Mouse (Mus musculus) erythroid progenitor cell, adult 5-6 weeks (primary cell): ENCODE results near the gene Gm3298. TPM values are rescaled to one million over a fixed set of nuclear protein-coding genes. Genes with fewer than 3 reads are reported as not detected.
"Not testable (repeated sequence)": the region's sequence is repeated elsewhere in the genome, so short reads cannot be mapped to it uniquely, and the experiment has no call there.

Experiments used
- ATAC-seq: replicated peaks from 2 replicates; pipeline ENCODE4 v1.8.0; 2016; ENCODE audit warnings: moderate number of reproducible peaks, mild to moderate bottlenecking, moderate TSS enrichment, inconsistent platforms; ENCODE audit not compliant: poor library complexity, low FRiP score, severe bottlenecking
- total RNA-seq, 2 experiments: library from RNA; stranded (forward) in 1 of 2; stranded (reverse) in 1 of 2; fragments of 150-400 nt in 1 of 2; fragments of 186-747, 209-891 nt in 1 of 2; gene quantifications; 2 replicates each; pipeline versions ENCODE4 v1.2.3 to v1.2.4; 2015 to 2017; ENCODE audit warnings: low replicate concordance in 2 of 2

Gene Gm3298
- total RNA-seq (2015; ENCODE audit: low replicate concordance) (not detected in 2 replicates), total RNA-seq (2017; ENCODE audit: low replicate concordance) (not detected in 2 replicates)

DNA sequence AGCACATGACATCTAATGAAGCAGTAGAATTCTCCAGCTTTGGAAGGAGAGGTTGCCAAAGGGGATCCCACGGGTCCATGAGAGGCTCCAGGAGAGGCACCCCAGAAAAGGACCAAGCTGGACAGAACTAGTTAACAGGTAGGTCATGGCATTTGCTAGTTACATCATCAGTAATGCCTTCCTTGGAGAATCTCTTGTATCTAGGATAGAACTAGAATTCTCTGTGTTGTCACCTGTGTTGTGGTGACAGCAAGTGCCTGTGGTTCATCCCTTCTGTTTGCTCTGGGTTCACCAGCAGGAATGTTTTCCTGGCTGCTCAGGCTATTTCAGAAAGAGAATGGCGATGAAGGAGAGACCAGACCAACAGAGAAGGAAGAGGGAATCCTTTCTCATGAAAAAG lies at the start of gene Gm3298:
TSS of gene Gm3298 (plus strand) at position 301 of the 400 bp plus-strand sequence.
- not testable (repeated sequence) for ATAC-seq

DNA sequence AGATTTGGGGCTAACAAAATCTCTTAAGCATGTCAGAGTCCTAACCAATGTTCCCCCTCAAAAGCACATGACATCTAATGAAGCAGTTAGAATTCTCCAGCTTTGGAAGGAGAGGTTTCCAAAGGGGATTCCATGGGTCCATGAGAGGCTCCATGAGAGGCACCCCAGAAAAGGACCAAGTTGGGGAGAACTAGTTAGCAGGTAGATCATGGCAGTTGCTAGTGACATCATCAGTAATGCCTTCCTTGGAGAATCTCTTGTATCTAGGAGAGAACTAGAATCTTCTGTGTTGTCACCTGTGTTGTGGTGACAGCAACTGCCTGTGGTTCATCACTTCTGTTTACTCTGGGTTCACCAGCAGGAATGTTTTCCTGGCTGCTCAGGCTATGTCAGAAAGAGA lies 32.1 kb upstream of the Gm3298 start, which contains the start of gene Gm8297:
TSS of gene Gm8297 (plus strand) at position 301 of the 400 bp plus-strand sequence.
- ATAC-seq, result not testable (repeated sequence)

DNA sequence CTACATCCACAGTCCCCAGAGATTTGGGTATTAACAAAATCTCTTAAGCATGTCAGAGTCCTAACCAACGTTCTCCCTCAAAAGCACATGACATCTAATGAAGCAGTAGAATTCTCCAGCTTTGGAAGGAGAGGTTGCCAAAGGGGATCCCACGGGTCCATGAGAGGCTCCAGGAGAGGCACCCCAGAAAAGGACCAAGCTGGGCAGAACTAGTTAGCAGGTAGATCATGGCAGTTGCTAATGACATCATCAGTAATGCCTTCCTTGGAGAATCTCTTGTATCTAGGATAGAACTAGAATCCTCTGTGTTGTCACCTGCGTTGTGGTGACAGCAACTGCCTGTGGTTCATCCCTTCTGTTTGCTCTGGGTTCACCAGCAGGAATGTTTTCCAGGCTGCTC lies 34.6 kb downstream of the Gm3298 start, which contains the start of gene 4930555G01Rik:
TSS of gene 4930555G01Rik (plus strand) at position 301 of the 400 bp plus-strand sequence.
- not testable (repeated sequence) for ATAC-seq

Other genes with a start within 250 kb of the Gm3298 start
- gene Gm9602, start 239.6 kb upstream of the Gm3298 start, total RNA-seq (2015; ENCODE audit: low replicate concordance), result not detected in 2 replicates
- gene Gm9602, start 239.6 kb upstream of the Gm3298 start, total RNA-seq (2017; ENCODE audit: low replicate concordance), result not detected in 2 replicates
- gene Gm3269, start 177.8 kb upstream of the Gm3298 start, total RNA-seq (2015; ENCODE audit: low replicate concordance), result not detected in 2 replicates
- not detected in 2 replicates for gene Gm3269, start 177.8 kb upstream of the Gm3298 start, total RNA-seq (2017; ENCODE audit: low replicate concordance)
- gene Gm3264, start 160.3 kb upstream of the Gm3298 start, total RNA-seq (2015; ENCODE audit: low replicate concordance), result not detected in 2 replicates
- not detected in 2 replicates for gene Gm3264, start 160.3 kb upstream of the Gm3298 start, total RNA-seq (2017; ENCODE audit: low replicate concordance)
- gene Gm3278, start 123.5 kb upstream of the Gm3298 start, total RNA-seq (2015; ENCODE audit: low replicate concordance), result not detected in 2 replicates
- not detected in 2 replicates for gene Gm3278, start 123.5 kb upstream of the Gm3298 start, total RNA-seq (2017; ENCODE audit: low replicate concordance)
- not detected in 2 replicates for gene Gm8297, start 32.0 kb upstream of the Gm3298 start, total RNA-seq (2015; ENCODE audit: low replicate concordance)
- not detected in 2 replicates for gene Gm8297, start 32.0 kb upstream of the Gm3298 start, total RNA-seq (2017; ENCODE audit: low replicate concordance)
- gene 4930555G01Rik, start 34.7 kb downstream of the Gm3298 start, total RNA-seq (2015; ENCODE audit: low replicate concordance), result not detected in 2 replicates
- not detected in 2 replicates for gene 4930555G01Rik, start 34.7 kb downstream of the Gm3298 start, total RNA-seq (2017; ENCODE audit: low replicate concordance)
- gene Gm8281, start 55.1 kb downstream of the Gm3298 start, total RNA-seq (2015; ENCODE audit: low replicate concordance), result not detected in 2 replicates
- gene Gm8281, start 55.1 kb downstream of the Gm3298 start, total RNA-seq (2017; ENCODE audit: low replicate concordance), result 0.39 TPM in 1 of 2 replicates, not detected in the other
- gene Gm8279, start 115.6 kb downstream of the Gm3298 start, total RNA-seq (2015; ENCODE audit: low replicate concordance), result not detected in 2 replicates
- gene Gm8279, start 115.6 kb downstream of the Gm3298 start, total RNA-seq (2017; ENCODE audit: low replicate concordance), result not detected in 2 replicates
- gene Gm3317, start 148.6 kb downstream of the Gm3298 start, total RNA-seq (2015; ENCODE audit: low replicate concordance), result not detected in 2 replicates
- not detected in 2 replicates for gene Gm3317, start 148.6 kb downstream of the Gm3298 start, total RNA-seq (2017; ENCODE audit: low replicate concordance)
- gene Gm8271, start 169.9 kb downstream of the Gm3298 start, total RNA-seq (2015; ENCODE audit: low replicate concordance), result not detected in 2 replicates
- gene Gm8271, start 169.9 kb downstream of the Gm3298 start, total RNA-seq (2017; ENCODE audit: low replicate concordance), result not detected in 2 replicates
- not detected in 2 replicates for gene Gm3526, start 244.7 kb downstream of the Gm3298 start, total RNA-seq (2015; ENCODE audit: low replicate concordance)
- not detected in 2 replicates for gene Gm3526, start 244.7 kb downstream of the Gm3298 start, total RNA-seq (2017; ENCODE audit: low replicate concordance)